Mouse (Mus musculus) CD4-positive naive resting alpha-beta T cell, adult 76 days (primary cell): ENCODE measurements around the gene Abhd14a. TPM values are rescaled to one million over a fixed set of nuclear protein-coding genes. Genes with fewer than 3 reads are reported as not detected.

ENCODE experiments used
- total RNA-seq: library from RNA; stranded (reverse); gene quantifications from one replicate; pipeline ENCODE4 v1.2.4, GENCODE M21; 2023

The Abhd14a gene
- total RNA-seq: 6.9 TPM

GRCm38 (mm10) chr9:106447348-106447747, at the start of gene Abhd14a, which contains the start of gene Abhd14b:
Abhd14a (minus strand) TSS chr9:106447678.
Abhd14b (plus strand) TSS chr9:106447459.

GRCm38 (mm10) chr9:106476924-106477484, 29.5 kb upstream of the Abhd14a start, which contains the start of gene Parp3:
Parp3 (minus strand) TSS chr9:106476949.

GRCm38 (mm10) chr9:106475663-106476001, 28.2 kb upstream of the Abhd14a start, which contains the start of gene Rrp9:
Rrp9 (plus strand) TSS chr9:106475963.

GRCm38 (mm10) chr9:106465571-106466200, 18.2 kb upstream of the Abhd14a start, which contains the start of gene Gpr62:
Gpr62 (minus strand) TSS chr9:106465938.

GRCm38 (mm10) chr9:106453271-106454070, 6.0 kb upstream of the Abhd14a start, which contains the start of gene Pcbp4:
Pcbp4 (plus strand) TSS chr9:106453291.

GRCm38 (mm10) chr9:106429221-106430014, 18.1 kb downstream of the Abhd14a start, which contains the start of gene Rpl29:
Rpl29 (plus strand) TSS chr9:106429454.

Other genes starting within 250 kb of the Abhd14a start
- gene Ppm1m, start 247.9 kb downstream of the Abhd14a start, total RNA-seq: 36.7 TPM
- 78.4 TPM for gene Twf2, start 244.6 kb downstream of the Abhd14a start, total RNA-seq
- gene Tlr9, start 225.1 kb downstream of the Abhd14a start, total RNA-seq: 10.5 TPM
- gene Alas1, start 199.0 kb downstream of the Abhd14a start, total RNA-seq: 26.1 TPM
- gene Poc1a, start 166.6 kb downstream of the Abhd14a start, total RNA-seq: 4.3 TPM
- 29.3 TPM for gene Dusp7, start 79.0 kb downstream of the Abhd14a start, total RNA-seq
- 1,242 TPM for gene Rpl29, start 18.2 kb downstream of the Abhd14a start, total RNA-seq
- 13.1 TPM for gene Acy1, start 9.4 kb downstream of the Abhd14a start, total RNA-seq
- 4.9 TPM for gene Abhd14b, start 219 bp downstream of the Abhd14a start, total RNA-seq
- gene Pcbp4, start 5.6 kb upstream of the Abhd14a start, total RNA-seq: 15.2 TPM
- 0.38 TPM for gene Gpr62, start 18.3 kb upstream of the Abhd14a start, total RNA-seq
- 71.1 TPM for gene Rrp9, start 28.3 kb upstream of the Abhd14a start, total RNA-seq
- 59.3 TPM for gene Parp3, start 29.3 kb upstream of the Abhd14a start, total RNA-seq
- not detected for gene Iqcf1, start 52.3 kb upstream of the Abhd14a start, total RNA-seq
- not detected for gene Iqcf5, start 66.9 kb upstream of the Abhd14a start, total RNA-seq
- gene Iqcf3, start 114.0 kb upstream of the Abhd14a start, total RNA-seq: not detected
- not detected for gene Iqcf4, start 123.3 kb upstream of the Abhd14a start, total RNA-seq
- not detected for gene Iqcf6, start 178.9 kb upstream of the Abhd14a start, total RNA-seq
- not detected for gene Grm2, start 208.4 kb upstream of the Abhd14a start, total RNA-seq
- gene Tex264, start 238.2 kb upstream of the Abhd14a start, total RNA-seq: 53.7 TPM